Comparison of ENCODE assay signal across 14 mouse cellular contexts in genomic region chr19:47659765-47660408, GRCm38 (mm10). TPM values are rescaled to one million over a fixed set of nuclear protein-coding genes. Genes with fewer than 3 reads are reported as not detected.
DNase-seq lines count a peak whose midpoint lies in the region; ATAC-seq lines count a peak whose summit lies in the region.
"Had no signal": no experiment of that assay in that cellular context is flagged by ENCODE, and none has a peak within 500 bp of the region (broad histone marks: within the 10 kb centered on the region; RNA-seq: fewer than 3 reads in every experiment).

No protein-coding gene starts in this region.

- H3K4me1 ChIP-seq in heart, embryonic 12.5 days (replicated peaks), result peaks cover 14% of the 10 kb centered on the region
- peaks cover 12% of the 10 kb centered on the region for H3K4me1 ChIP-seq in neural tube, embryonic 13.5 days (replicated peaks)
- H3K4me1 ChIP-seq in midbrain, embryonic 16.5 days (ENCODE audit: control insufficient read depth, insufficient read depth, low read length), result no peaks in the 10 kb centered on the region; the same call in 1 of the 2 replicates
- H3K4me1 ChIP-seq: liver, embryonic 13.5 days had no signal

- H3K9ac ChIP-seq in heart, embryonic 12.5 days, result 0 out of 2 replicates have a peak overlapping the region, but pooled peaks have one; percentile 2
- 0 out of 2 replicates have a peak overlapping the region, but pooled peaks have one; percentile 49 for H3K9ac ChIP-seq in neural tube, embryonic 13.5 days
- H3K9ac ChIP-seq in midbrain, embryonic 16.5 days (ENCODE audit: low read depth, low read length), result no peak overlapping the region
- H3K9ac ChIP-seq: liver, embryonic 13.5 days; midbrain, embryonic 12.5 days had no signal

- no peak overlapping the region for H3K4me2 ChIP-seq in heart, embryonic 12.5 days
- H3K4me2 ChIP-seq in neural tube, embryonic 13.5 days, result no peak overlapping the region
- H3K4me2 ChIP-seq in midbrain, embryonic 16.5 days (ENCODE audit: low read length), result no peak overlapping the region
- H3K4me2 ChIP-seq: liver, embryonic 13.5 days; midbrain, embryonic 12.5 days had no signal

- intact Hi-C loops in heart, postnatal 14 days (cut with DNase I), result loop anchor here (2.0 to 5.0 kb wide), 3 partner anchors 135 to 272 kb away; no protein-coding TSS in a partner anchor

- H3K27ac ChIP-seq in heart, embryonic 12.5 days (ENCODE audit: poor library complexity, severe bottlenecking), result no peak overlapping the region
- 0 out of 2 replicates have a peak overlapping the region, but pooled peaks have one; percentile 10 for H3K27ac ChIP-seq in neural tube, embryonic 13.5 days (replicated peaks)
- no peak overlapping the region for H3K27ac ChIP-seq in midbrain, embryonic 16.5 days (ENCODE audit: low read length)
- H3K27ac ChIP-seq: liver, embryonic 13.5 days; midbrain, embryonic 12.5 days had no signal

- no peaks in the 10 kb centered on the region for H3K9me3 ChIP-seq in heart, embryonic 12.5 days (replicated peaks)
- no peaks in the 10 kb centered on the region for H3K9me3 ChIP-seq in neural tube, embryonic 13.5 days
- H3K9me3 ChIP-seq in midbrain, embryonic 16.5 days (replicated peaks; ENCODE audit: control insufficient read depth, low read length, poor library complexity, severe bottlenecking), result no peaks in the 10 kb centered on the region
- H3K9me3 ChIP-seq: liver, embryonic 13.5 days; midbrain, embryonic 12.5 days had no signal

- H3K27me3 ChIP-seq in heart, embryonic 12.5 days (replicated peaks), result no peaks in the 10 kb centered on the region; the same call in 1 of the 2 replicates
- H3K27me3 ChIP-seq in neural tube, embryonic 13.5 days, result no peaks in the 10 kb centered on the region
- no peaks in the 10 kb centered on the region for H3K27me3 ChIP-seq in midbrain, embryonic 16.5 days (ENCODE audit: control insufficient read depth, insufficient read depth, low read depth, low read length)
- H3K27me3 ChIP-seq: liver, embryonic 13.5 days had no signal

- no peaks in the 10 kb centered on the region for H3K36me3 ChIP-seq in heart, embryonic 12.5 days
- H3K36me3 ChIP-seq in neural tube, embryonic 13.5 days, result no peaks in the 10 kb centered on the region
- no peaks in the 10 kb centered on the region for H3K36me3 ChIP-seq in midbrain, embryonic 16.5 days (ENCODE audit: control insufficient read depth, insufficient read depth, low read length)
- H3K36me3 ChIP-seq: liver, embryonic 13.5 days; midbrain, embryonic 12.5 days had no signal

- WGBS in heart, embryonic 12.5 days, result 79% methylated on average over 9 of the region's 9 CpGs
- 90% methylated on average over 9 of the region's 9 CpGs for WGBS in neural tube, embryonic 13.5 days
- 87% methylated on average over 9 of the region's 9 CpGs for WGBS in midbrain, embryonic 16.5 days

- H3K4me3 ChIP-seq in heart, embryonic 12.5 days, result no peak overlapping the region
- H3K4me3 ChIP-seq in neural tube, embryonic 13.5 days, result no peak overlapping the region
- no peak overlapping the region for H3K4me3 ChIP-seq in midbrain, embryonic 16.5 days (ENCODE audit: low read depth, low read length)
- H3K4me3 ChIP-seq: liver, embryonic 13.5 days; midbrain, embryonic 12.5 days had no signal

- DNase-seq in heart, postnatal 14 days, result no peak
- no peak for DNase-seq in neural tube, embryonic 10.5 days (ENCODE audit: extremely low spot score, low spot score)
- DNase-seq in lung, postnatal 10 days, result peak; percentile 61
- DNase-seq in yolk sac, embryonic 10.5 days (ENCODE audit: low spot score), result no peak
- no peak for DNase-seq in kidney, postnatal 4 days
- DNase-seq: adrenal gland, postnatal 14 days; gastrocnemius, postnatal 25 days; liver, embryonic 13.5 days; right cerebral cortex, adult 18-20 months had no signal

- ATAC-seq in heart, embryonic 12.5 days (ENCODE audit: insufficient number of reproducible peaks, low FRiP score), result no peak
- no peak for ATAC-seq in neural tube, embryonic 13.5 days (ENCODE audit: low read depth)
- no peak; the same call in 1 of the 2 replicates for ATAC-seq in midbrain, embryonic 16.5 days

RNA-seq across cellular contexts. Expression of gene Col17a1, which starts 32.0 kb away (rescaled TPM):
- 0.36 and 0.69 TPM in 2 replicates for polyA plus RNA-seq in heart, embryonic 12.5 days (2016; fragmentation: Nextera tagmentation; extraction: Ambion mirVana)
- under 1 TPM; 0.10 to 0.14 TPM for total RNA-seq in heart, postnatal 14 days (2021)
- polyA plus RNA-seq in neural tube, embryonic 13.5 days (2015; fragmentation: Nextera tagmentation; extraction: Ambion mirVana), result 0.22 and 0.44 TPM in 2 replicates
- polyA plus RNA-seq in midbrain, embryonic 16.5 days (2015; fragmentation: Nextera tagmentation; extraction: Ambion mirVana), result 0.18 and 0.40 TPM in 2 replicates
- total RNA-seq: common myeloid progenitor, adult 5-6 weeks had no signal
